Mouse (Mus musculus) testis, adult 2 months (tissue): ENCODE data around the gene Stoml2. TPM values are rescaled to one million over a fixed set of nuclear protein-coding genes. Genes with fewer than 3 reads are reported as not detected.

Source experiments
- H3K27ac ChIP-seq: fragments of 200-500 bp; 2 replicates; pipeline ENCODE4 v1.5.1; 2012; ENCODE audit warnings: low read depth, low read length; ENCODE audit not compliant: control insufficient read depth, insufficient read depth
- H3K27me3 ChIP-seq: fragments of 200-500 bp; 2 replicates; pipeline ENCODE4 v1.6.1; 2012; ENCODE audit warnings: mild to moderate bottlenecking, low read length, moderate library complexity; ENCODE audit not compliant: control insufficient read depth, insufficient read depth
- H3K36me3 ChIP-seq: fragments of 200-500 bp; 2 replicates; pipeline ENCODE4 v1.6.1; 2012; ENCODE audit warnings: mild to moderate bottlenecking, low read length; ENCODE audit not compliant: control insufficient read depth, insufficient read depth
- H3K4me1 ChIP-seq: fragments of 200-500 bp; 2 replicates; pipeline ENCODE4 v1.6.1; 2012; ENCODE audit warnings: low read length; ENCODE audit not compliant: control insufficient read depth, insufficient read depth
- H3K4me3 ChIP-seq: fragments of 200-500 bp; 2 replicates; pipeline ENCODE4 v1.5.1; 2012; ENCODE audit warnings: low read depth, mild to moderate bottlenecking, low read length, moderate library complexity, mixed read lengths; ENCODE audit not compliant: control insufficient read depth
- CTCF ChIP-seq: fragments of 200-500 bp; IDR thresholded peaks from 2 replicates; pipeline ENCODE4 v1.5.1; 2012; ENCODE audit warnings: low read depth, mild to moderate bottlenecking, inconsistent platforms, low read length, moderate library complexity; ENCODE audit not compliant: control insufficient read depth, insufficient read depth, insufficient replicate concordance
- POLR2A ChIP-seq: fragments of 200-500 bp; IDR thresholded peaks from 2 replicates; pipeline ENCODE4 v1.6.1; 2012; ENCODE audit warnings: low read depth, mild to moderate bottlenecking, inconsistent platforms, low read length, moderate library complexity; ENCODE audit not compliant: control insufficient read depth
- polyA plus RNA-seq: library from polyadenylated mRNA; depleted of rRNA; stranded (reverse); fragments of >200 nt; gene quantifications from 2 replicates; pipeline ENCODE4 v1.2.3, GENCODE M21; 2012; rRNA removed

Gene Stoml2
- polyA plus RNA-seq, 1 experiment = 22.7 TPM

DNA sequence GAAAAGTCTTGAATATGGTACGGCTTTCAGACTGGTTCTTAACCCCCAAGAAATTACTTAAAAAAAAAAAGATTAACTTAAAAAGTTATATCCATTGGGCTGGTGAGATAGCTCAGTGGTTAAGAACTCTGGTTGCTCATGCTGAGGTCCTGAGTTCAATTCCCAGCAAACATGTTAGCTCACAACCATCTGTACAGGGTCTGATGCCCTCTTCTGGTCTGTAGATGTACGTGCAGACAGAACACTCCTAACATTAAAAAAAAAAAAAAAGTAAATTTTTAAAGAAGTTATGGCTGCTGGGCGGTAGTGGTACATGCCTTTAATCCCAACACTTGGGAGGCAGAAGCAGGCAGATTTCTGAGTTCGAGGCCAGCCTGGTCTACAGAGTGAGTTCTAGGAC lies 53.4 kb downstream of the Stoml2 start:
- H3K36me3 ChIP-seq = no peaks in the 10 kb centered on the region
- no peaks in the 10 kb centered on the region; the same call in 1 of the 2 replicates for H3K4me1 ChIP-seq
- H3K4me3 ChIP-seq = no peak overlapping the region
- TF ChIP-seq POLR2A (no peak), CTCF (no peak)
- H3K27ac ChIP-seq = no peak overlapping the region
- no peaks in the 10 kb centered on the region for H3K27me3 ChIP-seq

Other genes starting within 250 kb of the Stoml2 start
- gene Fam205a1, start 177.8 kb downstream of the Stoml2 start, polyA plus RNA-seq = 18.8 and 19.9 TPM in 2 replicates
- 0.07 and 0.20 TPM in 2 replicates for gene Gm12394, start 174.9 kb downstream of the Stoml2 start, polyA plus RNA-seq
- 209 and 240 TPM in 2 replicates for gene Fam205c, start 157.5 kb downstream of the Stoml2 start, polyA plus RNA-seq
- gene Phf24, start 115.0 kb downstream of the Stoml2 start, polyA plus RNA-seq = 1.3 and 1.7 TPM in 2 replicates
- 7.6 and 8.2 TPM in 2 replicates for gene Dnajb5, start 81.9 kb downstream of the Stoml2 start, polyA plus RNA-seq
- 22.4 and 23.7 TPM in 2 replicates for gene 1700022I11Rik, start 62.1 kb downstream of the Stoml2 start, polyA plus RNA-seq
- gene Vcp, start 31.2 kb downstream of the Stoml2 start, polyA plus RNA-seq = 78.0 and 85.5 TPM in 2 replicates
- gene Fancg, start 21.2 kb downstream of the Stoml2 start, polyA plus RNA-seq = 96.4 and 104 TPM in 2 replicates
- gene Pigo, start 5.9 kb downstream of the Stoml2 start, polyA plus RNA-seq = 36.3 and 42.0 TPM in 2 replicates
- gene Fam214b, start 14.5 kb upstream of the Stoml2 start, polyA plus RNA-seq = 41.4 and 46.3 TPM in 2 replicates
- 17.4 and 20.6 TPM in 2 replicates for gene Unc13b, start 27.2 kb upstream of the Stoml2 start, polyA plus RNA-seq
- 23.5 and 27.9 TPM in 2 replicates for gene Atp8b5, start 235.4 kb upstream of the Stoml2 start, polyA plus RNA-seq